Mouse (Mus musculus) cortical plate, adult 2 months (tissue): ENCODE measurements around the gene Asic5.

Experiments
- CTCF ChIP-seq: fragments of 200-500 bp; IDR thresholded peaks from 2 replicates; pipeline ENCODE4 v1.5.1; 2011; ENCODE audit warnings: mild to moderate bottlenecking, control low read depth, low read length; ENCODE audit not compliant: insufficient read depth; ENCODE audit errors: extremely low read depth
- POLR2A ChIP-seq: fragments of 200-500 bp; IDR thresholded peaks from 2 replicates; pipeline ENCODE4 v1.6.1; 2011; ENCODE audit warnings: mild to moderate bottlenecking, low read length, control low read depth; ENCODE audit not compliant: insufficient read depth; ENCODE audit errors: extremely low read depth

DNA sequence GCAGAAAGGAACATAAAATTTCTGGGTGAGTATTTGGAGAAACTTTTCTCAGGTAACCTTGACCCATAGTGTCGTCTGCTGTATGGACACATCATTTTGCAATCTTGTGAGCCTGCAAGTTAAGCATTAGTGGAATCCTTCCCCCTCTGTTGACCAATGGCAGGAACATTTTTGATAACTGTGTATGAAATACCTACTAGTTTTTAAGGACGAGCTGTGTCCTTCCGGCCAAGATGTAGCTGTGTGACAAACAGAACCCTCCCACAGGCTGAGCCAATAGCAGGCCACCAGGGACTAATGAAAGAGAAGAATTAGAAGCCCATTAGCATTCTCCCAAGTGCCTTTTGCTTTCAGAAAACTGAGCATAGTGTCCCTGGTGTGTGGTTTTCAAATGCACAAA, 8.4 kb downstream of the Asic5 start:
- TF ChIP-seq CTCF: no peak
- no peak for TF ChIP-seq POLR2A
